ENCODE assay signal across 13 mouse cellular contexts in the genomic region with DNA sequence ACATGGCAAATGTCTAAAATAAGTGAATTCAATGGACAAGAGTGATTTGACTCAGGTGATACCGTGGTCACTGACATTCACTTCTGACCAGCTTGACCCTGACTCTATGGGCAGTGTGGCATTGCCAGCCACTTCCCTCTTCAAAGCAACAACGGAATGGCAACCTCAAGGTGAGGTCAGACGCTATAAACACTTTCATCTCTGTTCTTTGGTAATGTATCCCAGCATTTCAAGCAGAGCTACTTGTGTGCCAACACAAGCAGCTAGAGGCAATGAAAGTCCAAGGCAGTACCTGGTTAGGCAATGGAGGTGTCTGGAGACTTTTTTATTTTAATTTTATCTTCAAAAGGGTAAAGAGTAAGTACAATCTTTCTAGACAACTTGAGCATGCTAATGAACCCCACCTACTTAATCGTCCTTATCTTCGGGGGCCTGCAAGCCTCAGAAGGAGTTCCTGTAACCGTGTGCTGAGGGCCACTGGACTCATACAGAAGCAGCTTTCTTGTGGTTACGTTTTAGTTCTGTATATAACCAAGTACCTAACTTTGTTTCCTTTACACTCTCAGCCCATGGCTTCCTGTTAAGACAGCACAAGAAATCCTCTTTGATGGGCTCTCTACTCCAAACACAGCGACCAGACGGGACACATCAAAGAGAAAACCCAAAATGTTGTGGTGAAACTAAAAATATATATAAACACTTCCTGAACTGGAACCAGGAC.
DNase-seq lines count a peak whose midpoint lies in the region; ATAC-seq and TF ChIP-seq lines count a peak whose summit lies in the region.
"Had no signal": no experiment of that assay in that cellular context is flagged by ENCODE, and none has a peak within 500 bp of the region (broad histone marks: within the 10 kb centered on the region; RNA-seq: fewer than 3 reads in every experiment).

No protein-coding gene starts in this region.

- H3K9ac ChIP-seq in lung, embryonic 16.5 days (ENCODE audit: low read length), result no peak overlapping the region
- no peak overlapping the region for H3K9ac ChIP-seq in intestine, embryonic 15.5 days
- H3K9ac ChIP-seq: embryonic facial prominence, embryonic 13.5 days; limb, embryonic 13.5 days had no signal

- no peak overlapping the region for H3K4me3 ChIP-seq in lung, embryonic 16.5 days (ENCODE audit: low read length)
- no peak overlapping the region for H3K4me3 ChIP-seq in bone marrow, adult 2 months (replicated peaks; ENCODE audit: control insufficient read depth, low read depth, low read length)
- no peak overlapping the region for H3K4me3 ChIP-seq in intestine, embryonic 15.5 days (replicated peaks)
- H3K4me3 ChIP-seq: embryonic facial prominence, embryonic 13.5 days; limb, embryonic 13.5 days had no signal

- no peak for TF ChIP-seq POLR2A in bone marrow, adult 2 months (IDR thresholded peaks at IDR 0.05; ENCODE audit: borderline replicate concordance, control insufficient read depth, low read depth, low read length)

- no peaks in the 10 kb centered on the region for H3K27me3 ChIP-seq in lung, embryonic 16.5 days (ENCODE audit: control insufficient read depth, insufficient read depth, low read depth, low read length)
- H3K27me3 ChIP-seq in intestine, embryonic 15.5 days (replicated peaks), result no peaks in the 10 kb centered on the region
- H3K27me3 ChIP-seq: embryonic facial prominence, embryonic 13.5 days; limb, embryonic 13.5 days had no signal

- 0 out of 2 replicates have a peak, but pooled peaks cover 2% of the 10 kb centered on the region for H3K4me1 ChIP-seq in lung, embryonic 16.5 days (replicated peaks; ENCODE audit: control insufficient read depth, insufficient read depth, low read length)
- peaks cover 2% of the 10 kb centered on the region for H3K4me1 ChIP-seq in bone marrow, adult 2 months (ENCODE audit: control insufficient read depth, insufficient read depth, low read length)
- peaks cover 9% of the 10 kb centered on the region; the same call in 1 of the 2 replicates for H3K4me1 ChIP-seq in intestine, embryonic 15.5 days (replicated peaks)

- H3K4me2 ChIP-seq in lung, embryonic 16.5 days (ENCODE audit: low read depth, low read length), result no peak overlapping the region
- H3K4me2 ChIP-seq in intestine, embryonic 15.5 days (replicated peaks), result no peak overlapping the region
- H3K4me2 ChIP-seq: embryonic facial prominence, embryonic 13.5 days; limb, embryonic 13.5 days had no signal

- H3K36me3 ChIP-seq in lung, embryonic 16.5 days (ENCODE audit: control insufficient read depth, insufficient read depth, low read length), result no peaks in the 10 kb centered on the region
- no peaks in the 10 kb centered on the region for H3K36me3 ChIP-seq in intestine, embryonic 15.5 days
- H3K36me3 ChIP-seq: embryonic facial prominence, embryonic 13.5 days; limb, embryonic 13.5 days had no signal

- ATAC-seq in lung, embryonic 16.5 days (ENCODE audit: low read depth), result no peak
- peak; percentile 61; the same call in 1 of the 2 replicates for ATAC-seq in intestine, embryonic 15.5 days

- H3K27ac ChIP-seq in lung, embryonic 16.5 days (ENCODE audit: low read length), result peak overlapping the region; percentile 8; the same call in 1 of the 2 replicates
- H3K27ac ChIP-seq in bone marrow, adult 2 months (ENCODE audit: control insufficient read depth, insufficient read depth, low read depth, low read length, poor library complexity), result peak overlapping the region; percentile 4; the same call in 1 of the 2 replicates
- no peak overlapping the region for H3K27ac ChIP-seq in intestine, embryonic 15.5 days
- H3K27ac ChIP-seq: kidney, postnatal 0 days; limb, embryonic 13.5 days had no signal

- no peak for DNase-seq in lung, postnatal 14 days
- DNase-seq in naive thymus-derived CD4-positive, alpha-beta T cell, adult 2 months (ENCODE audit: low read depth), result peak; percentile 61
- DNase-seq in adrenal gland, adult 2 months, result no peak
- DNase-seq in layer of hippocampus, postnatal 25 days (ENCODE audit: extremely low spot score in 1 of 2, low spot score in 1 of 2), result no peak
- DNase-seq in embryo, embryonic 9.5 days (ENCODE audit: extremely low spot score), result no peak
- DNase-seq: gastrocnemius, postnatal 36 days; right cerebral cortex, postnatal 14 days had no signal

- no peaks in the 10 kb centered on the region for H3K9me3 ChIP-seq in lung, embryonic 16.5 days (ENCODE audit: control insufficient read depth, low read length)
- H3K9me3 ChIP-seq in intestine, embryonic 15.5 days, result no peaks in the 10 kb centered on the region
- H3K9me3 ChIP-seq: embryonic facial prominence, embryonic 13.5 days; limb, embryonic 13.5 days had no signal

- TF ChIP-seq CTCF in bone marrow, adult 2 months (IDR thresholded peaks at IDR 0.05; ENCODE audit: control insufficient read depth, insufficient read depth, low read length), result no peak

- WGBS in lung, embryonic 16.5 days, result 39% methylated on average over 9 of the region's 9 CpGs
- WGBS in bone marrow, adult 2 months, result 12% methylated on average over 9 of the region's 9 CpGs
- WGBS in intestine, embryonic 15.5 days, result 47% methylated on average over 9 of the region's 9 CpGs
